Mouse (Mus musculus): ENCODE measurements around the gene Aldh1l1. TPM values are rescaled to one million over a fixed set of nuclear protein-coding genes. Genes with fewer than 3 reads are reported as not detected.

Aldh1l1 gene
- polyA plus RNA-seq, 1 experiment = 253 TPM

GRCm38 (mm10) chr6:90567486-90567885, 81.3 kb downstream of the Aldh1l1 start:
- TF ChIP-seq CTCF (conservative IDR thresholded peaks at IDR 0.05; ENCODE audit: insufficient read depth, insufficient read length, low read depth, low read length) = no peak
- TF ChIP-seq POLR2A (IDR thresholded peaks at IDR 0.05; ENCODE audit: low read depth, low read length) = no peak
- Histone ChIP-seq H3K36me3 (ENCODE audit: control insufficient read depth, insufficient read depth, low read length) (no peaks in the 10 kb centered on the region; the same call in 1 of the 2 replicates), H3K27me3 (replicated peaks; ENCODE audit: control insufficient read depth, insufficient read depth, low read length) (no peaks in the 10 kb centered on the region), H3K27ac (ENCODE audit: insufficient read depth, low read depth, low read length) (no peak overlapping the region), H3K4me3 (ENCODE audit: insufficient read depth, low read depth, low read length) (no peak overlapping the region), H3K4me1 (ENCODE audit: control insufficient read depth, insufficient read depth, low read length) (peaks cover 6% of the 10 kb centered on the region)
- 75% methylated on average over 3 of the region's 3 CpGs for WGBS
- no peak for DNase-seq

- H3K4me3 ChIP-seq (ENCODE audit: insufficient read depth, low read depth, low read length) = no peak overlapping the region
- H3K27me3 ChIP-seq (replicated peaks; ENCODE audit: control insufficient read depth, insufficient read depth, low read length) = no peaks in the 10 kb centered on the region
- H3K27ac ChIP-seq (ENCODE audit: insufficient read depth, low read depth, low read length) = no peak overlapping the region
- DNase-seq = no peak
- TF ChIP-seq CTCF (conservative IDR thresholded peaks at IDR 0.05; ENCODE audit: insufficient read depth, insufficient read length, low read depth, low read length) = no peak
- no peak for TF ChIP-seq POLR2A (IDR thresholded peaks at IDR 0.05; ENCODE audit: low read depth, low read length)
- H3K36me3 ChIP-seq (ENCODE audit: control insufficient read depth, insufficient read depth, low read length) = no peaks in the 10 kb centered on the region; the same call in 1 of the 2 replicates
- H3K4me1 ChIP-seq (ENCODE audit: control insufficient read depth, insufficient read depth, low read length) = peaks cover 6% of the 10 kb centered on the region
- 81% methylated on average over 3 of the region's 3 CpGs for WGBS
Measured at GRCm38 (mm10) chr6:90567928-90568327, 81.7 kb downstream of the Aldh1l1 start.

GRCm38 (mm10) chr6:90568721-90569120, 82.5 kb downstream of the Aldh1l1 start:
- no peak overlapping the region for H3K27ac ChIP-seq (ENCODE audit: insufficient read depth, low read depth, low read length)
- no peaks in the 10 kb centered on the region; the same call in 1 of the 2 replicates for H3K36me3 ChIP-seq (ENCODE audit: control insufficient read depth, insufficient read depth, low read length)
- H3K27me3 ChIP-seq (replicated peaks; ENCODE audit: control insufficient read depth, insufficient read depth, low read length) = no peaks in the 10 kb centered on the region
- no peak for TF ChIP-seq POLR2A (IDR thresholded peaks at IDR 0.05; ENCODE audit: low read depth, low read length)
- no peak for TF ChIP-seq CTCF (conservative IDR thresholded peaks at IDR 0.05; ENCODE audit: insufficient read depth, insufficient read length, low read depth, low read length)
- DNase-seq = peak; percentile 48
- peaks cover 6% of the 10 kb centered on the region for H3K4me1 ChIP-seq (ENCODE audit: control insufficient read depth, insufficient read depth, low read length)
- no peak overlapping the region for H3K4me3 ChIP-seq (ENCODE audit: insufficient read depth, low read depth, low read length)
- WGBS = 50% methylated on average over 4 of the region's 4 CpGs

GRCm38 (mm10) chr6:90569736-90570383, 83.6 kb downstream of the Aldh1l1 start:
- TF ChIP-seq POLR2A (IDR thresholded peaks at IDR 0.05; ENCODE audit: low read depth, low read length) (no peak), CTCF (conservative IDR thresholded peaks at IDR 0.05; ENCODE audit: insufficient read depth, insufficient read length, low read depth, low read length) (no peak)
- no peak for DNase-seq
- no peaks in the 10 kb centered on the region for H3K27me3 ChIP-seq (replicated peaks; ENCODE audit: control insufficient read depth, insufficient read depth, low read length)
- no peaks in the 10 kb centered on the region; the same call in 1 of the 2 replicates for H3K36me3 ChIP-seq (ENCODE audit: control insufficient read depth, insufficient read depth, low read length)
- H3K4me3 ChIP-seq (ENCODE audit: insufficient read depth, low read depth, low read length) = no peak overlapping the region
- peaks cover 6% of the 10 kb centered on the region for H3K4me1 ChIP-seq (ENCODE audit: control insufficient read depth, insufficient read depth, low read length)
- WGBS = 30% methylated on average over 12 of the region's 12 CpGs
- no peak overlapping the region for H3K27ac ChIP-seq (ENCODE audit: insufficient read depth, low read depth, low read length)

- WGBS = 45% methylated on average over 8 of the region's 8 CpGs
- H3K36me3 ChIP-seq (ENCODE audit: control insufficient read depth, insufficient read depth, low read length) = no peaks in the 10 kb centered on the region; the same call in 1 of the 2 replicates
- H3K4me3 ChIP-seq (ENCODE audit: insufficient read depth, low read depth, low read length) = no peak overlapping the region
- no peaks in the 10 kb centered on the region for H3K27me3 ChIP-seq (replicated peaks; ENCODE audit: control insufficient read depth, insufficient read depth, low read length)
- H3K27ac ChIP-seq (ENCODE audit: insufficient read depth, low read depth, low read length) = no peak overlapping the region
- peaks cover 6% of the 10 kb centered on the region for H3K4me1 ChIP-seq (ENCODE audit: control insufficient read depth, insufficient read depth, low read length)
- TF ChIP-seq POLR2A (IDR thresholded peaks at IDR 0.05; ENCODE audit: low read depth, low read length) (no peak), CTCF (conservative IDR thresholded peaks at IDR 0.05; ENCODE audit: insufficient read depth, insufficient read length, low read depth, low read length) (no peak)
- peak; percentile 65 for DNase-seq
Measured at GRCm38 (mm10) chr6:90570392-90570791, 84.2 kb downstream of the Aldh1l1 start.

GRCm38 (mm10) chr6:90575261-90575715, 89.1 kb downstream of the Aldh1l1 start:
- 30% methylated on average over 3 of the region's 3 CpGs for WGBS
- no peak overlapping the region for H3K27ac ChIP-seq (ENCODE audit: insufficient read depth, low read depth, low read length)
- H3K4me1 ChIP-seq (ENCODE audit: control insufficient read depth, insufficient read depth, low read length) = peaks cover 4% of the 10 kb centered on the region
- H3K4me3 ChIP-seq (ENCODE audit: insufficient read depth, low read depth, low read length) = no peak overlapping the region
- peak; percentile 84 for DNase-seq
- H3K27me3 ChIP-seq (replicated peaks; ENCODE audit: control insufficient read depth, insufficient read depth, low read length) = no peaks in the 10 kb centered on the region
- no peaks in the 10 kb centered on the region for H3K36me3 ChIP-seq (ENCODE audit: control insufficient read depth, insufficient read depth, low read length)
- no peak for TF ChIP-seq POLR2A (IDR thresholded peaks at IDR 0.05; ENCODE audit: low read depth, low read length)
- peak; percentile 79 for TF ChIP-seq CTCF (conservative IDR thresholded peaks at IDR 0.05; ENCODE audit: insufficient read depth, insufficient read length, low read depth, low read length)

GRCm38 (mm10) chr6:90578174-90578573, 91.9 kb downstream of the Aldh1l1 start:
- H3K4me1 ChIP-seq (ENCODE audit: control insufficient read depth, insufficient read depth, low read length) = no peaks in the 10 kb centered on the region
- H3K27me3 ChIP-seq (replicated peaks; ENCODE audit: control insufficient read depth, insufficient read depth, low read length) = no peaks in the 10 kb centered on the region
- H3K4me3 ChIP-seq (ENCODE audit: insufficient read depth, low read depth, low read length) = no peak overlapping the region
- 54% methylated on average over 3 of the region's 3 CpGs for WGBS
- TF ChIP-seq POLR2A (IDR thresholded peaks at IDR 0.05; ENCODE audit: low read depth, low read length) (no peak), CTCF (conservative IDR thresholded peaks at IDR 0.05; ENCODE audit: insufficient read depth, insufficient read length, low read depth, low read length) (no peak)
- no peak for DNase-seq
- H3K27ac ChIP-seq (ENCODE audit: insufficient read depth, low read depth, low read length) = no peak overlapping the region
- H3K36me3 ChIP-seq (ENCODE audit: control insufficient read depth, insufficient read depth, low read length) = no peaks in the 10 kb centered on the region

All from kidney, adult 2 months (tissue).